Mouse (Mus musculus): ENCODE data around the gene Dpm3.

Dpm3 gene

DNA sequence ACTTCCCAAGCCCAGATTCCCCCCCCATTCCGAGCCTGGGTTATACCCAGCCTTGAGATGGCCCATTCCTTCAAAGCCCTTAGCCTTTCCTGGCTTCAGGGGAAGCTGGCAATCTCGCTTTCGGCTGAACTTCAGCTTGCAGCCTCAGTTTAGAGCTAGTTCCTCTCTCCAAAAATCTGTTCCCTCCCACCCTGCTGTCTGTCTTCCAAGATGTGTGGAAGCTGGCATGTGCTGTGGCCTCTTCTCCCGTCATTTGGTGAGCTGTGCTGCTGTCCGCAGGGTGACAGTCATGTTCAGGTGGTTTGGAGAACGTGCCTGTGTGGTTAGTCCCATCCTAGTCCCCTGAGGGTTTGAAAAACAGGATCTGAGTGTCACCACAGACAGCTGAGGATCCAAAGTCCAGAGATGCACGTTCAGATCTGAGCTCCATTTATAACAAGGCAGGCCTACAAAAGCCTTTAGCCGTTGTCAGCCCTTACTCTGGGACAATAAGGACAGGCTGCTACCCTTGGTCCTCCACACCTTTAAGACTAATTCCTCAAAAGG, 36.6 kb downstream of the Dpm3 start:
- DNase-seq (ENCODE audit: low spot score), result no peak

DNA sequence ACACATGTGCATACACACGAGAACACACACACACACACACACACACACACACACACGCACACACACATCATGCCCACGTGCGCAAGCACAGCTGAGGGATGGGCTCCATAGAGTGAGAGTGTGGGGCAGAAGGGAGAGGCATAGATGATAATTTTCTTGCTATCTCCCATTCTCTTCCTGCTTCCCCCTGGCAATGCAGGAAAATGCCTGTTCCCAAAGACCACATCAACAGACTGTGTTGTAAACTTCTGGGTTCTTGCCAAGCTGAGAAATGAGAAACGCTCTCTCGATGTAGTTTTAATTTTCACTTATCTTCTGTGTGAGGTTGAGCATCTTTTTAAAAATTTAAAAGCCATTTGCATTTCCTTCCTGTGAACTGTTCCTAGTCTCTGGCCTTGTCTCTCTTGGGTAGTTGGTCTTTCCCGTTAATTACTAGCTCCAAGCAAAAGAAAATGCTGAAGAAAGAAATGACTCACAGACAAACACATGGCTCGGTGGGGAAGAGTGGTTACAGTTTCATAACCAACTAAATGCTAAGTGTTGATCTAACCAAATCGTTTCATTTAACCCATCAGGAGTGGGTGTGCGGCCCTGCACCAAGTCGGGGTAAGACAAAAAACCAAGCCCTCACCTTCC, 37.7 kb downstream of the Dpm3 start:
- no peak for DNase-seq (ENCODE audit: low spot score)

DNA sequence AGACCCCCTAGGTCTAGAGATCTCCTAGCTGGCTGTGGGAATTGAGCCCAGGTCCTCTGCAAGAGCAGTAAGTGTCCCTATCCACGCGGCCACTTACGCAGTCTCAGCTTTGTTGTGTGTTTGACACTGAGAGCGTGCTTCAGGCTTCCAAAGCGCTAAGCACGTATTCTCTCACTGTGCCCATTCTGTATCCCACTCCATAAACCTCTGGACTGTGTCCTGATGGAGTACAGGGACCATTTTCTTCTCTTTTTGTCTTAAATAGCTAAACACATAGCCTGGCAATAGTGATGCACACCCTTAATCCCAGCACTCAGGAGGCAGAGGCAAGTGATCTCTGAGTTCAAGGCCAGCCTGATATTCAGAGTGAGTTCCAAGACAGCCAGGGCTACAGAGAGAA, 39.8 kb downstream of the Dpm3 start:
- DNase-seq (ENCODE audit: low spot score), result no peak

DNA sequence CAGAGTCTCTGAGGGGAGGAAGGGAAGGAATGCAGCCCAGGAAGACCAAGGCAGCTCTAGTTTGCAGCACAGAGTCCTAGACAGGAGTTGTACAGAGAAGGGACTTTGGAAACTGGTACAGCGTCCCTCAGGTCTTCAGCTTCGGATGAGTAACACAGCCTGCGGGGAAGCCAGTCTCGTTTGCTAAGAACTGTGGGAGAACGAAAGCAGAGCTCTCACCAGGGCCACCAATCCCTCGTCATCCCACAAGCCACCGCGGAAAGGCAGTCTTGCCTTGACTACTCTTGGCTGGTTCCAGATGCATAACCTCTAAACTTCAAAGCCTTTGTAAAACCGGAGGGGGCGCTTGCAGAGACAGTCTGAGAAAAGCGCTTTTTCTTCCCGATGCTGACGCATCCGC, 40.3 kb downstream of the Dpm3 start:
- DNase-seq (ENCODE audit: low spot score), result no peak

DNA sequence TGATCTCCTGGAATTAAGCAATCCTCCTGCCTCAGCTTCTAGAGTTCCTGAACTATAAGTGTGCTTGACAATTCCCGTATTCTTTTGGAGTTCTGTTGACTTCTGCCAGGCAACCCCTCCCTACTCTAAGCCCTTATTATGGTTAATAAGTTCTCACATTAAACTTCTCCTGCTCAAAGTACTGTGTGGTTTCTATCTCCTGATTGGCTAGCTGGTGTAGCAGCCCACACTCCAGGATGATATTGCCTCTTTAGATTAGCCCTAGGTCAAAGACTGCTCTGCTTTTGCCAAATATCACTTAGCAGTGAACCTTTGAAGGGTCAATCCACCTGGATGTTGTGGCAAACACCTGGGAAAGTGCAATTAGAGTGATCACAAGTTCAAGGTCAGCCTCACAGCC, 40.9 kb downstream of the Dpm3 start:
- DNase-seq (ENCODE audit: low spot score), result no peak

DNA sequence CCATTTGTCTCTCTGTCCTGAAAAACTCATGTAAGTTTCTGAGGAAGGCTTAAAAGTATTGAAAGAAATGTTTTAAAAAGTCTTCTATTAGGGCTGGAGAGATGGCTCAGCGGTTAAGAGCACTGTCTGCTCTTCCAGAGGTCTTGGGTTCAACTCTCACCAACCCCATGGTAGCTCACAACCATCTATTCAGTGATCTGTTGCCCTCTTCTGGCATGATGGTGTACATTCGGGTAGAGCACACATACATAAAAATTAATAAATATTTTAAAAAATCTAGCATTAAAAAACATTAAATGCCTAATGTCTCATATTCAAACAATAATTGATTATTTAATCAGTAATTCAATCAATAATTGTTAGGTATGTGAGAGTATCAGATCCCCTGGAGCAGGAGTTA, 41.4 kb downstream of the Dpm3 start:
- no peak for DNase-seq (ENCODE audit: low spot score)

DNA sequence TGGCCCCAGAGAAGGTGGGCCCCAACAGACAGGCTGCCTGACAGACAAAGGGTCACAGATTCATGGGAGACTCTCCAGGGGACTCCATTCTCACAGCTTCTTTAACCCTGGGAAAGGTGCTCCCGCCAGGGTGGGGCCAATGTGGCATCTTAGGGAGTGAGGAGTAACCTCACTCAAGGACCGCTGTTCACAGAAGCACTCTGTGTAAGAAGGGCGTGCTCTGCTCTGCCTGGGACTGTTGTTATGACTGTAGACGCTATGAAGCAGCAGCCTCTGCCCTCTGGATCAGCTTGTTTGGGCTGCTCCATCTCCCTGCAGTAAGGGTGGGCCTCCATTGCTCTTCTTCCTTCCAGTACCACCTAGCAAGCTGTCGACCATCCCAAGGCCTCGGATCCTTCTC, 45.3 kb downstream of the Dpm3 start:
- no peak for DNase-seq (ENCODE audit: low spot score)

DNA sequence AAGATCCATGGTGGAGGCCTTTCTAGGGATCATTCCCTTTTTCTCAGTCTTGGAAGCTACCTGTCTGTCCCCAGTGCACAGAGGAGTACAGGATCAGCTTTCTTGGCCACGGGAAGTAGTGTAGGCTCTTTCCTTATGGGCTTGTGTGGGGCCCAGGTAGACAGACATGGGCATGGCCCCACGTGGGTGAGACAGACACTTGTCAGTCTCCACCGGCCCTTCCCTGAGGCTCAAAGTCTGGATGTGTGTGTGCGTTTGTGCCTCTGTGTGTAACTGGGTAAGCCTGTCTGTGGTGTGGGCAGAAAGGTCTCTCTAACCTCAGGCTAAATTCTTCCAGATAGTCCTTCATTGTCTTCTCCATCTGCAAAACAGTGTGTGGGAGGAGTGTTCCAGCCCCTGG, 45.9 kb downstream of the Dpm3 start:
- DNase-seq (ENCODE audit: low spot score), result no peak

DNA sequence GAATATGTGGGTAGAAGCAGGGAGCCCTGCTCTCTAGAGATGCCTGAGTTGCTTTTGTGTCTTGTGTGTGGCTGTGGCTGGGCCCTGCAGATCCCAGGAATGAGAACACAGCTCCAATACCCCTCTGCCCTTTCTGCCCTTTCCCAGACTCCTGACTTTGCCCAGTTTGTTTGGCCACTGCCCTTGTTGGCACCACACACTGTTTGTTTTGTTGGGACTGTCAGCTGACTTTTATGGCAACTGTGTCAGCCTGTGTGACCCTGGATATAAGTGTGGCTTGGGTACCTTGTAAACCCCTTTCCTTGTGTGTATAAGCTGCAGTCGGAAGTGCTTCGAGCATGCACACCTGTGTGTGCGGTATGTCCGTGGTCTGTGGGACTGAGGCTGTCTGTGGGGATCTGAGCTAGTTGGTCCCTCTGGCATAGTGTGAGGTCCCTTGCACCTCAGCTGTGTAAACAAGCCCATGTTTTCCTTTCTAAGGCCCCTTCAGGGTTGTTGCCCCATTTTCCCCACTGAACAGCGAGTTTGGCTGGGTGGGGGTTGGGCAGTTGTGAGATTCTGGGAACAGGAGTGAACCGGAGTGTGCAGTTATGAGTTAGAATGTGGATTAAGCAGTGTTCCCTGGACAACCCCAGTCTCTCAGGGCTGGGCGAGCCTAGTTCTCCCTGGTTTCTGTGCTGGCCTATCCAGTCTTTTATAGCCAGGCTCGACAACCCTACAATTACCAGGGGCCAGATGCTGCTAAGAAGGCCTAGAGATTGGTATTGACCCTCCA, 46.6 kb downstream of the Dpm3 start:
- DNase-seq (ENCODE audit: low spot score), result no peak

DNA sequence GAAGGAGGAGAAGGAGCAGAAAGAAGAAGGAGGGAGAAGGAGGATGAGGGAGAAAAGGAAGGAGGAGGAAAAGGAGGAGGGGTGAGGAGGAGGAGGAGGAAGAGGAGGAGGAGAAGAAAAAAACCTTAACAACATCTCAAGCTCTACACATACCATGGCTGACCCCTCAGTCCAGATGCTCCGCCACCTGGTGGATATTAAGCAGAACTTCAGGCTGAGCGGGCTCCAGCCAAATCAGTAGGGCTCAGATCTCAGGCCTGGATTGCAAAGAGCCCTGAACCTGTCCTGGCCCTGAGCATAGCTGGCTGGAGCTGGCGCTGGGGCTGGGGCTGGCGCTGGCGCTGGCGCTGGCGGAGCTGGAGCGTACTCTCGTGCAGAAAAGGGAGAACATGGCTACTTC, 48.9 kb downstream of the Dpm3 start:
- peak; percentile 72 for DNase-seq (ENCODE audit: low spot score)

DNA sequence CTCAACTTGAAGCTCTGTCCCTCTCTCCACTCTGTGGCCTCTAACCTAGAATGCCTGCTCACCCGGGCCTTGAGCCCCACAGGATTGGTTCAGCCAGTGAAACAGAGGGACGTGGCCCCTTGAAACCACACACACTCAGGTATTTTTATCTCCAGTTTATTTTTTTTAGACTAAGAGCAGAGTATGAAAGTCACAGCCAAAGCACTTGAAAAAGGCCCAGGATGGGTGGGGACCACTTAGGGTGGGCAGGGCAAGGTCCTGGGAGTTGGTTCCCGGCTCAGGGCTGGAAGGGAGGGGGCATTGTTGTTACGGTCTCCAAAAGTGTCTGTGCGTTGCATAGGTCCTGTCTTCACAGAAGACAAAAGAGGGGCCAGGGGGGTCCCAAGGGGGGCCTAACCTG, 55.2 kb downstream of the Dpm3 start:
- DNase-seq (ENCODE audit: low spot score), result no peak

DNA sequence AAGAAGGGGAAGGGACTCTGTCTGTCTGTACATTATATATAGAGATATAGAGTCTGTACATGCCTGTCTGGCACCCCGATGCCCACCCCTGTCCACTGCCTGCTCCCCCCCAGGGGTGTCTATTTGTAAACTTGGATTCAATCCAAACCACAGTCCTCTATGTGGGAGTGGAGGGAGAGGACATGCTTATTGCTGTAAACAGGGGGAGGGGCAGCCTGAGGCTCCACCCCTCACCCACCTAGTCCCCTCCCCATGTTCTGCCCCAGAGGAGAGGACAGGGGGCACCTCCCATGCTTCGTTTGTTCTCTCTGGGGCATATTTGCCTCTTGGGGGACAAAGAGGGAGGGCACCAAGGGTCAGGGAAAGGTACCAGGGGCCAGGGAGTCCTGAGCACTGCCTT, 55.6 kb downstream of the Dpm3 start:
- DNase-seq (ENCODE audit: low spot score), result no peak

DNA sequence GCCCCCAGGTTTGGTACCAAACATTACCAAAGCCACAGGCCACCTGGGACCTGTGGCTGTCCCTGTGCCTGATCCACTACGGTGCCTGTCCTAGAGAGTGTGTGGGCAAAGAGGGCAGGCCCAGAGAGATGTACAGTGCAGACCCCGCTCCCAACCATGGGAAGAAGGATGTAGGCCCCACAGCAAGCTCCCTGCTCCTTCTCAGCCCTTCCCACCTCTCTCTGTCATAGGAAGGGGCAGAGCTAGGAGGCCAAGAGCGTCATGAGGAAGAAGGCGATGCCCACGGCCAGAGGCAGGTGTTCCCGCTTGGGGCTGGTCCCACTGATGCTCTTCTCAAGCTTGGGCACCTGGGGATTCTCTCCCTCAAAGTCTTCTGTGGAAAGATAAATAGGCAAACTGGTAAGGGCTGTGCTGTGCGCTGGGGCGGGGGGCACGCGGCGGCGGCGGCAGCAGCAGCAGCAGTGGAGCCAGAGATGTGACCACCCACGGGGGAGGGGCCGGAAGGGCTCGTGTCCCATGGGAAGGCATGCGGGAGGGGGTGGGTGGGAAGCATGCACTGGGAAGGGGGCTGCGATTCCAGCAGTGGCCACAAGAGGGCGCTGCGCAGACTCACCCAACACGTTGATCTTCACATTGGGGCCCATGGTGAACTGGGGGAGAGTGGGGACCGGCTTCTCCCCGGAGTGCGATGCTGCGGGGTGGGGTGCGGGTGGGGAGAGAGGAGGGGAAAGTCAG, 56.2 kb downstream of the Dpm3 start:
- DNase-seq (ENCODE audit: low spot score), result peak; percentile 94

DNA sequence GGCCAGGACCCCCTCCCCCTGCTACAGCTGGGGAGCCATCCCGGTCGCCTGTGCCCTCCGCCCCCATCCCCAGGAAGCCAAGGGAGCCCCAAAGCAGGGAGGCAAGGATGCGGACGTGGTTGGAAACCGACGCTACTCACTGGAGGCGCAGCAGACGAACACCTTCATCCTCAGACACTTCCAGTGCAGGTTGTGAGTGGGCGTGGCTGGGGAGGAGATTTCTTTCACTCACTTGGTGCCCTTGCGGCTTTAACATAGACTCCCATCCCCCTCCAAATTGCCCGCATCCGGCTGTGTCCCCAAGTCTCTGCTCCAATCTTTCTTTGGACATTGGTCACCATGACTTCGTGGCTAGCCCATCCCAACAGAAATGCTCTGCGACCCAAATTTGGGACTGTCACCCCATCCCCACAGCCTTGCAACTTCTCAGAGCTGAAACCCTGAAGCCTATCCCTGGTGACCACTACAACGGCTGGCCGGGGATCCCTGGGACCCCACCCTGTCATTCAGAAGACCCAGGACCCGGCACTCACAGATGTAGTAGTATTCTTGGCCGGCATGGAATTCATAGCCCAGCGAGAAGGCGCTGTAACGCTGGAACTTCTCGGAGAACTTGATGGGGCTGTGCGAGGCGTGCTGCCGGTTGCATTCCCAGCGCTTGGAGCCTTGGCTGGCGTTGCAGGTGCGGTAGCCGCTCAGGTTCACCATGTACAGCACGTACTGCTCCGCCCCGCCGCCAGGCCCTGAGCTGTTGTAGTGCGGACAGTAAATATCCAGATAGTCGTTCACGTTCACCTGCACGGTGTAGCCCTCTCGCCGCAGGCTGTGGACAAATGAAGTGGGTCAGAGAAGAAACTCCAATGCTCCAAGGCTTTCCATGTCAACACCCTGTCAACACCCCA, 57.0 kb downstream of the Dpm3 start:
- DNase-seq (ENCODE audit: low spot score), result no peak

Data from testis, postnatal 10 days (tissue).